Mouse (Mus musculus) embryo, embryonic 9.5 days (tissue): ENCODE results near the gene Cyp4a30b.
"Not testable (repeated sequence)": the region's sequence is repeated elsewhere in the genome, so short reads cannot be mapped to it uniquely, and the experiment has no call there.

ENCODE experiments used
- DNase-seq: peaks from one replicate; pipeline ENCODE4 v3.0.0-alpha.2; 2017; ENCODE audit errors: extremely low spot score

Cyp4a30b gene

GRCm38 (mm10) chr4:115452304-115452703 lies at the start of gene Cyp4a30b:
TSS of gene Cyp4a30b (plus strand) at chr4:115452604.
- no peak for DNase-seq

- DNase-seq: not testable (repeated sequence)
Measured at GRCm38 (mm10) chr4:115411324-115411723, 41.1 kb upstream of the Cyp4a30b start, which contains the start of gene Cyp4a12b. TSS of gene Cyp4a12b (plus strand) at chr4:115411624.

- DNase-seq: no peak
Measured at GRCm38 (mm10) chr4:115450577-115451137, 1.7 kb upstream of the Cyp4a30b start.

GRCm38 (mm10) chr4:115473585-115473984 lies 21.2 kb downstream of the Cyp4a30b start:
- not testable (repeated sequence) for DNase-seq

- DNase-seq: not testable (repeated sequence)
Measured at GRCm38 (mm10) chr4:115476051-115476450, 23.6 kb downstream of the Cyp4a30b start.

- no peak for DNase-seq
Measured at GRCm38 (mm10) chr4:115481006-115481652, 28.7 kb downstream of the Cyp4a30b start.

- DNase-seq: no peak
Measured at GRCm38 (mm10) chr4:115496001-115496400, 43.6 kb downstream of the Cyp4a30b start, which contains the start of gene Cyp4a14. TSS of gene Cyp4a14 (minus strand) at chr4:115496142.

- DNase-seq: no peak
Measured at GRCm38 (mm10) chr4:115497466-115497865, 45.1 kb downstream of the Cyp4a30b start.

- not testable (repeated sequence) for DNase-seq
Measured at GRCm38 (mm10) chr4:115513964-115514363, 61.6 kb downstream of the Cyp4a30b start.

GRCm38 (mm10) chr4:115518000-115518399 lies 65.6 kb downstream of the Cyp4a30b start, which contains the start of gene Cyp4a10:
TSS of gene Cyp4a10 (plus strand) at chr4:115518264.
- not testable (repeated sequence) for DNase-seq

- DNase-seq: no peak
Measured at GRCm38 (mm10) chr4:115519444-115519843, 67.0 kb downstream of the Cyp4a30b start.
